Mouse (Mus musculus) G1E (cell line): ENCODE data around the gene Btbd17.

ENCODE experiments used
- CTCF ChIP-seq: IDR thresholded peaks from 2 replicates; pipeline ENCODE4 v1.5.1; 2012; ENCODE audit warnings: low read depth, low read length, inconsistent platforms, mixed read lengths
- GATA1 ChIP-seq: IDR thresholded peaks from 2 replicates; pipeline ENCODE4 v1.6.1; 2012; ENCODE audit warnings: borderline replicate concordance, low read length, inconsistent platforms, mixed read lengths
- GATA2 ChIP-seq: IDR thresholded peaks from 2 replicates; pipeline ENCODE4 v1.6.1; 2012; ENCODE audit warnings: low read depth, low read length, inconsistent platforms, borderline replicate concordance
- POLR2AphosphoS5 ChIP-seq: IDR thresholded peaks from 2 replicates; pipeline ENCODE4 v1.6.1; 2012; ENCODE audit warnings: low read depth, low read length, inconsistent platforms; ENCODE audit not compliant: insufficient replicate concordance
- TAL1 ChIP-seq: conservative IDR thresholded peaks from 2 replicates; pipeline ENCODE4 v1.6.1; 2012; ENCODE audit warnings: low read depth, low read length, inconsistent platforms, mixed read lengths

DNA sequence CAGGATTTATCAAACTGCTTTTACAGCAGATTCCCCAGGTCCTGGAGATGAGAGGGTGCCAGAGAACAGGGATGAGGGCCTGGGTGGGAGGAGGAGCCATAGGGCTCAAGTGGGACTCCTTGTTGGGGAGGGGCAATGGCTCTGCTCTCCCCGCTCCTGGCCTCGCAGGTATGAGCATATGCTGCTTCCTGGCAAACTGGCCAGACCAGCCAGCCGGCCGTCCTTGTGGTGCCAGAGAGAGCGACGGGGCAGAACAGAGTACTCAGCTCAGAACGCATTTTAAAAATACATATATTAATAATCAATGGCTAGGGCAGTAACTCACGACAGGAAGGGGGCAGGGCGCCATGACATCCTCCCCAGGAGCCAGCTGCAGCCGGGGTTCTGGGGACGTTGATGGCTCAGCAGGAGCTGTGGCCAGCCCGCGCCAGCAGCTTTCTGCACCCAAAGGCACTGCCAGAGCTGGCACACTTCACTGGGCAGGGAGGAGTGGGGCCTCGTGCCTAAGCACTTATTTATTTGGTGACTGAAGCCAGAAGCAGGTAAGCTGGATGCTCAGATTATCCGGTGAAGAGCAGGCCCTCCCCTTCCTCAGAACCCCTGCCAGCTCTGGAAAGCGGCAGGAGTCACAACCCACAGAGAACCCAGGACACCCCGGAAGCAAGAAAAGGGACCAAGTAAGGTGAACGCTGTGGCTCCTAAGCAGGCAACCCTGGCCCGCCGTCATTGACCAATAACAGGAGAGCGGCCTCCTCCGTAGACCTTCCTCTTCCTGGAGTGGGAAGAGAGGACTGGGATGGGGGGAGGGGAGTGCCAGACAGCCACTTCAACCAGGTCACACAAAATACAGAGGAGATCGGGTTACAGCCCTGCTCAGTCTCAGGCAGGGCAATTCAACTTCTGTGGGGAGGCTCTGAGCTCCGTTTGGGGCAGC lies 34.0 kb upstream of the Btbd17 start:
- TF ChIP-seq CTCF (no peak), TAL1 (no peak), GATA1 (no peak), GATA2 (no peak), POLR2AphosphoS5 (no peak)
